Comparison of ENCODE assay signal across 8 mouse cellular contexts in genomic region chr17:21516201-21517129, GRCm38 (mm10). TPM values are rescaled to one million over a fixed set of nuclear protein-coding genes. Genes with fewer than 3 reads are reported as not detected.
DNase-seq lines count a peak whose midpoint lies in the region; ATAC-seq and TF ChIP-seq lines count a peak whose summit lies in the region.

No protein-coding gene starts in this region.

- H3K9me3 ChIP-seq in limb, embryonic 14.5 days (ENCODE audit: control insufficient read depth, low read length) = no peaks in the 10 kb centered on the region
- no peaks in the 10 kb centered on the region for H3K9me3 ChIP-seq in midbrain, embryonic 15.5 days

- no peaks in the 10 kb centered on the region for H3K36me3 ChIP-seq in limb, embryonic 14.5 days (ENCODE audit: control insufficient read depth, insufficient read depth, low read length)
- no peaks in the 10 kb centered on the region for H3K36me3 ChIP-seq in midbrain, embryonic 15.5 days (replicated peaks)

- peak overlapping the region; percentile 92 for H3K27ac ChIP-seq in limb, embryonic 14.5 days (replicated peaks; ENCODE audit: low read depth, low read length)
- peak overlapping the region; percentile 76 for H3K27ac ChIP-seq in midbrain, embryonic 15.5 days

- peak; percentile 91; the same call in 1 of the 2 replicates for TF ChIP-seq POLR2A in limb, embryonic 14.5 days (IDR thresholded peaks at IDR 0.05; ENCODE audit: borderline replicate concordance, extremely low read depth, insufficient read depth, insufficient read length)

- 0 out of 2 replicates have a peak, but pooled peaks cover 3% of the 10 kb centered on the region for H3K4me1 ChIP-seq in limb, embryonic 14.5 days (ENCODE audit: control insufficient read depth, insufficient read depth, low read length)
- peaks cover 15% of the 10 kb centered on the region for H3K4me1 ChIP-seq in midbrain, embryonic 15.5 days

- no peaks in the 10 kb centered on the region for H3K27me3 ChIP-seq in limb, embryonic 14.5 days (ENCODE audit: control insufficient read depth, insufficient read depth, low read length)
- H3K27me3 ChIP-seq in midbrain, embryonic 15.5 days (replicated peaks) = no peaks in the 10 kb centered on the region

- peak; percentile 62 to 73 for DNase-seq in urinary bladder, adult 18-20 months (ENCODE audit: low spot score in 2 of 2)
- DNase-seq in urinary bladder, postnatal 10 days (ENCODE audit: low spot score) = no peak
- DNase-seq in embryo, embryonic 9.5 days (ENCODE audit: extremely low spot score) = peak; percentile 84
- DNase-seq in heart, adult 18-20 months = peak; percentile 85 to 86
- peak; percentile 80 for DNase-seq in kidney, adult 18-20 months
- peak; percentile 80 for DNase-seq in limb, embryonic 14.5 days (ENCODE audit: low spot score)
- peak; percentile 45 to 48 for DNase-seq in spleen, postnatal 36 days (ENCODE audit: low spot score in 2 of 2)

- H3K4me2 ChIP-seq in limb, embryonic 14.5 days (replicated peaks; ENCODE audit: low read depth, low read length, severe bottlenecking) = peak overlapping the region; percentile 86
- H3K4me2 ChIP-seq in midbrain, embryonic 15.5 days = peak overlapping the region; percentile 81

- peak overlapping the region; percentile 71 for H3K9ac ChIP-seq in limb, embryonic 14.5 days (ENCODE audit: low read depth, low read length, severe bottlenecking)
- peak overlapping the region; percentile 50 for H3K9ac ChIP-seq in midbrain, embryonic 15.5 days

- ATAC-seq in limb, embryonic 14.5 days (ENCODE audit: low FRiP score, low read depth) = peak; percentile 89
- ATAC-seq in midbrain, embryonic 15.5 days (replicated peaks) = peak; percentile 90

- peak overlapping the region; percentile 53 for H3K4me3 ChIP-seq in limb, embryonic 14.5 days (replicated peaks; ENCODE audit: low read length)
- peak overlapping the region; percentile 53 for H3K4me3 ChIP-seq in midbrain, embryonic 15.5 days

- under 1% methylated on average over 37 of the region's 37 CpGs for WGBS in limb, embryonic 14.5 days
- under 1% methylated on average over 37 of the region's 37 CpGs for WGBS in midbrain, embryonic 15.5 days

RNA-seq across cellular contexts. Expression of gene Zfp52, which starts 18.9 kb away (rescaled TPM):
- 1 to 10 TPM; 5.1 to 5.8 TPM for total RNA-seq in heart, adult 18-20 months (2021)
- 2.1 and 2.6 TPM in 2 replicates for polyA plus RNA-seq in limb, embryonic 14.5 days (2012; rRNA removed)
- polyA plus RNA-seq in limb, embryonic 14.5 days (2014; fragmentation: Nextera tagmentation; extraction: Ambion mirVana) = 3.3 and 4.2 TPM in 2 replicates
- polyA plus RNA-seq in midbrain, embryonic 15.5 days (2015; fragmentation: Nextera tagmentation; extraction: Ambion mirVana) = 1.8 TPM in 2 replicates

RNA-seq across cellular contexts. Expression of gene Zfp53, which starts 27.7 kb away (rescaled TPM):
- total RNA-seq in heart, adult 18-20 months (2021) = 1 to 10 TPM; 2.1 to 2.4 TPM
- 3.4 and 5.3 TPM in 2 replicates for polyA plus RNA-seq in limb, embryonic 14.5 days (2012; rRNA removed)
- polyA plus RNA-seq in limb, embryonic 14.5 days (2014; fragmentation: Nextera tagmentation; extraction: Ambion mirVana) = 9.4 and 10.3 TPM in 2 replicates
- polyA plus RNA-seq in midbrain, embryonic 15.5 days (2015; fragmentation: Nextera tagmentation; extraction: Ambion mirVana) = 10.5 and 11.1 TPM in 2 replicates

RNA-seq across cellular contexts. Expression of gene Zfp948, which starts 50.3 kb away (rescaled TPM):
- total RNA-seq in heart, adult 18-20 months (2021) = 1 to 10 TPM; 3.2 to 3.5 TPM
- polyA plus RNA-seq in limb, embryonic 14.5 days (2012; rRNA removed) = 10.2 and 16.6 TPM in 2 replicates
- polyA plus RNA-seq in limb, embryonic 14.5 days (2014; fragmentation: Nextera tagmentation; extraction: Ambion mirVana) = 23.0 and 23.6 TPM in 2 replicates
- 18.3 and 20.5 TPM in 2 replicates for polyA plus RNA-seq in midbrain, embryonic 15.5 days (2015; fragmentation: Nextera tagmentation; extraction: Ambion mirVana)
